Mouse (Mus musculus): ENCODE measurements at regions not wholly inside any gene's neighbourhood (a gene's known extent, or its start where the extent isn't known, plus 50 kb on each side); places are given as distances from the start of the nearest gene placed in this dataset.

GRCm38 (mm10) chr9:91823733-91824487, 368.8 kb upstream of the Plscr5 start:
- DNase-seq (ENCODE audit: low read depth, low spot score): no peak

DNA sequence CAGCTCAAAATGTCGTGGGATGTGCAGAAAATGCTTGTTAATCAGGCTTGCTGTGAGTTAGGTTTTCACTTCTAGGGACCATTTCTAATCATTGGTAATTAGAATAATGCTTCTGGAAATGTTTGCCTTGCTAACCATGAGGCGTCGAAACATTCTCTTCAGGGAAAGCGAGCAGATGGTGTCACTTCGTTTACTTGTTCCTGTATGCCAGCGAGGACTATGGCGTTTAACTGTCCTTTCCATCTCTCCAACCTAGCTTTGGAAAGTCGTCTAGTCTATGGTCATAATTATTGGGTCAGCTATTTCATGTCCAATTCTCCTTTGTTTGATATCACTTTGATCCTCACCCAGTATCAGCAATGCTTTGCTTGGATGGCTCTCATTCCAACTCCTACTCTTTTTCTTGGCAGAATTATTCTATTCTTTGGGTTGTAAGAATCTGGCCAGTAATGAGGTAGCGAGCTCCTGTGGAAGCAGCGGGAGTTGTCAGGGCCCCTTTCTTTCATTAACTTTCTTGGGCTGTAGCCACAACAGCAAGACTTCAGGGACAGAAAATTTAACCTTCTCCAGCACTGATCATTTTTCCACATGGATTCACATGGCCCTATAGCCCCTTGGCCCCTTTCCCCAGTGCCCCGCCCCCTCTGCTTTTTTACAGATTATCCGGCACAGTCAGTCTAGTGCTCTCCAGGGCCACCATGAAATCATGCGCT, 374.0 kb upstream of the Plscr5 start:
- DNase-seq (ENCODE audit: low read depth, low spot score): no peak

DNA sequence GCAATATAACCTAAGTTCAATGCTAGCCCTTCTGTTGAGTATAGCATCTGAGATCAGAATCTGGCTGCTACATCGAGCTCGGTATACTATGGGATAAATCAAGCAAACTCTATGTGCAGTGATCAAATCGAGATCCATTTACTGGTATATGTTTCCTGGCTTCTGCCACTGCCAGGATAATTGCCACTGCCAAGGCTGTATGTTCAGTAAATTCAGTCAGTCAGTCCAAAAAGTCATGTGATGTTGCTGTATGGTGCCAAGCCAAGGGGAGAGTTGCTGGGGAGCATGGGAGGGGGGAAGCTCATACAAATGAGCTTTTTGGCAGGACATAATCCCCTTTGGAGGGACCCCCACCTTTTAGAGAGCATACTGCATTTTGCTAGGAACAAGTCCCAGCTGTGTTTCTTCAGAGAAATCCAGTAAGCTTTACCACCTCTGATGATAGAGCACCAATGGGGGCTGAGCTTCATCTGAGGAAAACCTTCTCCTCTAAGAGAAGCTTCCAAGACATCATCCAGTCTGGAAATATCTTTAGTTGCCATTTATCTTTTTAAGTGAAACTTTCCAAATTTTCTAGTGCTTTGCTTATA, 389.3 kb upstream of the Plscr5 start:
- DNase-seq (ENCODE audit: low read depth, low spot score): no peak

DNA sequence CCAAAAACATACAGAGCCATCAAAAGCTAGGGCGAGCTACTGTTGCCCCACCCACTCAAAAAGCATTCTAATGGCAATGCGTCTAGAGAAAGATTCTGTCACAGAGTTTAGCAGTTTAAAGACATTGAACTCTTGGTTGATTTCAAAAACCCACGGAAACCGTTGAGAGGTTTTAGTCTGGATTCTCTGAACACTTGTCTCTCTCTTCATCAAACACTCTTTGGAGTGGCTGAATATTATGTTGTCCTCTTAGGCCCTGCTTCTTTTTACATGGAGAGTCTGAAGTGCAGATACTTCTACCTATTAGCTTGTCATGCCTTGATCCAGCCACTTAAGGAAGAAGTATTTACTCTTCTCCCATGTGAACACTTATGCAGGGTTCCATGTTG, 393.9 kb upstream of the Plscr5 start:
- DNase-seq (ENCODE audit: low read depth, low spot score): no peak

- no peak for DNase-seq (ENCODE audit: low read depth, low spot score)
These were observed 394.4 kb upstream of the Plscr5 start for GRCm38 (mm10) chr9:91798171-91798836.

GRCm38 (mm10) chr9:91796976-91797375, 395.8 kb upstream of the Plscr5 start:
- DNase-seq (ENCODE audit: low read depth, low spot score): no peak

DNA sequence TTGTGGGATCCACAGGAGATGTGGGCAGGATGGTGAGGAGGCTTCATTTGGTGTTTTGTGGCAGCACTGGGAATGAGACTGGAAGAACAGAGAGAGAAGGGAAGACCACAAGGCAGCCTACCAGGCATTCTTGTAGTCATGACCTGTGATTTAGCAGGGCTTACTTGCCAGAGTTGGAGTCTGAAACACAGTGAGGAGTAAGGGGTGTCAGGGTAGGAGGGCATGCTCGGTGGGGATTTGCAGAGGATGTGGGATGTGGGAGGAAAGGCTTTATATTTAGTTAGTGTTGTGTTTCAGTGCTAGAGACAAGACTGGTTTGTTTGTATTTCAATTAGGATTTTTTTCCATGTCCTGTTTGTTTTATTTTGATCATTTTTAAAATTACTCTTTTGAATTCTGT, 387.3 kb upstream of the Zic1 start:
- DNase-seq (ENCODE audit: low read depth, low spot score): no peak

DNA sequence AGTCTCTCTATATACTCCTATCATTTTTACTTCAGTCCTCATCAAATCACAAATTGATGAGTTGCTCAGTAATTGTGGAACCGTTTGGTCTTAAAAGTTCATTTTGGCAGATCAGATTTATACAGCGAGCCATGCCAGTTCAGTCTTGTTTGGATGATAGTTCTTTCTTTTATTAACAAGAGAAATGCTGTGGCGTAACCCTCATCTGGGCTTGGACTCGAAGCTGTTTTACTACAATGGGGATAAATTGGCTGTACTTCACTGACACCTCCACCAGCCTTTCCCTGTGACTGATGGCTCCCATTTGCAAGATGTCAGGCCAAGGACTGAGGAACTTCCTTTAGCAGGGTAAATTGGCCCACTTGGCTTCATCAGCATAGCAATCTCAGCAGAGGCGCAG, 345.5 kb upstream of the Zic1 start:
- no peak for DNase-seq (ENCODE audit: low read depth, low spot score)

DNA sequence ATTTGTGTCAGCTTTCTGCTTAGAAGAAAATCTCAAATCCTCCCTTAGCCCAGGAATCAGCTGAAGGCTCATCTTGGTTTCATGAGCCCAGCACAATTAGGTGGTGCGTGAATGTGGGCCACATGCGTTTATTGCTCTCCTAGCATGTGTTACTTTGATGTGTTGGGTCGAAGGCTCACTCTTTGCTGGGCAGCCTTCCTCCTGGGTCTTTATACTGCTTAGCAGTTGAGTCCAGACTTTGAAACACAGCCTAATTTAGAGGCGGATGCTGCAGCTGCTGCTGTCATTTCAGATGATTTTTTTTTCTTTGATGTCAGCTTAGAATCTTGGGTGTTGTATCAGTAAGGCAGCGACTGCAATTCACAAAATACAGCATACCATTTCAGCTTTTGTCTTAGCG, 315.2 kb upstream of the Zic1 start:
- DNase-seq (ENCODE audit: low read depth, low spot score): peak; percentile 7

DNA sequence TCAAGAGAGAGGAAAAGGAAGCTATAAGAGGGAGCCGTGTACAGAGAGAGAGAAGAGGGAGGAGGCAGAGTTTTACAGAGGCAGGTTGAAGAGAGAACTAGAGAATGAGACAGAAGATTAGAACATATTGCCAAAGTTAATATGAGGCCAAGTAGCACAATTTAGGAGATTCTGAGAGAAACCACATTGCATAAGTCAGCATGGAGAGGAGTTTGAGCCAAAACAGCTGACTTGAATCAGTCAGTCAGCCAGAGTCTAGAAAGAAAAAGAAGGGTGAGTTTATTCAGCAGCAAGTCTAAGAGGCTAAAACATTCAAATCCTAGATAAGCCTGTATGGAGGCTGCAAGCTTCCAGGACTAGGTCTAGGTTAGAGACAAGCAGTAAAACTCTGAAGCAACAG, 301.1 kb upstream of the Zic1 start:
- no peak for DNase-seq (ENCODE audit: low read depth, low spot score)

GRCm38 (mm10) chr9:91660089-91660488, 294.5 kb upstream of the Zic1 start:
- DNase-seq (ENCODE audit: low read depth, low spot score): no peak

DNA sequence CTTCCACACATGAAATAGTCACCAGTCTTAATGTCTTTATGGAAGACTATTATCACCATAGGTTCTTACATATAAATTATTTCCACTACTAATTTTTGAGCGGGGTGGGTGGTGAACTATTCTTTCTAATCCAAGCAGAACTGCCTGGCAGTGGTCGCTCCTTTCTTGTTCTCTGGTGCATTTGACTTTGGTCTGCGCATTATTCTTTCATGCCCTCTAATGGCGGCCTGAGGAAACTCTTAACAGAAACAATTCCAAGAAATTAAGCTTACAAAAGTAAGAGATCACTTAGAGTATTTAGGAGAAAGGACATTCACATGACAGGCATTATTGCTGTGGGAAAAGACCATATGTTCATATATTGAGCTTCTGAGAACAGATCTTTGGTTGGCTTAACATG, 288.5 kb upstream of the Zic1 start:
- DNase-seq (ENCODE audit: low read depth, low spot score): peak; percentile 5

DNA sequence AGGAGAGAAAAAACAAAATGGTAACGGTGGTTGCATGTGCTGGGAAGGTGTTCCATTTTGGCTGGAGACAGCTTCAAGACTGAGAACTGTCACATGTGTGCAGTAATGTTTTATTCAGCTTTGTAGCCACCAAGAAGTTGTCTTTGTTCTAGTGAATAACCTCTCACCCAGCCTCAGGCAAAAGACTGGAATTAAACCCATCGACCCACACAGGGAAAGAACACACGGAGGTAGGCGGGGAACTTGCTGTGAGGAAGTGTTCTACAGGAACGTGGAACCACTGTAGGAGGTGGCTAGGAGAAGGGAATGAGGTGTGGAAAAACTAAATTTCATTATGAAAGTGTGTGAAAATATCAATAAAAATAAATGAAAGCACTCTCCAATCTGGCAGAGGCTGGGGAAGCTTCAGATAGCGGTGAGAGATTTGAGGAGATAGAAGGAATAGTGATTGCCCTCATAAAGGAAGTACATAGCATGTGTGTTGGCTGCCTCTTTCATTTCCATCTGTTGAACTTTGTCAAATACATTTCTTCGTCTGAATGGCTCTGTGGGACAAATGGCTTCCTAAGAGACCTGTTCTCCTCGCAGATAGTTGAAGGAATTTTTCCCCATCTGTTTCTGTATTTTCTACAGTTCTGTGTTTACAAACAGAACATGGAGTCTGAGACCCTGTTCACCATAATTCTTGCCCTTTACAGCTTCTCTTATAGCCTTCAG, 286.9 kb upstream of the Zic1 start:
- no peak for DNase-seq (ENCODE audit: low read depth, low spot score)

DNA sequence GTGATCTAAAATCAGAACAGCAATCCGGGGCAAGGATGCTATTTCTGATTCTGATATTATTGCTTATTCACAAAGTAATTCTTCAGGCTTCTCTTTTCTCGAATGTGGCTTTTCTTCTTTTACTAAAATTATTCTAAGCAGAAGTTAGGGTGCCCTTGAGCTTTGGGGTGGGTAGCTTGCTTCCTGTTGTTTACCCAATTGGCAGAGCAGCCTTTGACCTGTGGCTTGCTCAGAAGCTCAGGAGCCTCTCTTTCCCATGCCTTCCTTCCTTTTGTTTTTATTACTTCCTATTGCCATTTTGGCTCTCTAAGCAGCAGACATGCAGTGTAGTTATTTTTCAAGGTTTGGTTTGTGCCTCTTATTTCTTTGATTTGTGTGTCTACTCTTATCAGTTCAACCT, 244.8 kb upstream of the Zic1 start:
- DNase-seq (ENCODE audit: low read depth, low spot score): no peak

GRCm38 (mm10) chr9:91609457-91610166, 244.0 kb upstream of the Zic1 start:
- DNase-seq (ENCODE audit: low read depth, low spot score): peak; percentile 17

DNA sequence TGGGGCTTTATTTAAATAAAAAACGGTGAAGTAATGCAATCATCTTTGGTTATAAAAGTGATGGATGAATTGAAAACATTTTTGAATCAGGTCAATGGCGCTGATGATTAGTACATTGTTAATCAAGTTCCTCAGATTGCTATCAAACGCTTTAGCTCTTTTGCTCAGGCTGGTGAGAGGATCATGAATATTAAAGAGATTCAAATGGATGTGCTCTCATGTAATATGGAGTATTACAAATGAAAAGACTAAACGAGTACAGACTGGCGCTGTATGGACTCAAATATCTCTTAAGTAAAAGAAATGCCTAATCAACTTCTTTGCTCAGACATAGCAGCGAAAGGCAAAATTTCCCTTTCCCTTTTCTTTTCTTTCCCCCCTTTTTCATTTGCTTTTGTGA, 236.1 kb upstream of the Zic1 start:
- DNase-seq (ENCODE audit: low read depth, low spot score): no peak

DNA sequence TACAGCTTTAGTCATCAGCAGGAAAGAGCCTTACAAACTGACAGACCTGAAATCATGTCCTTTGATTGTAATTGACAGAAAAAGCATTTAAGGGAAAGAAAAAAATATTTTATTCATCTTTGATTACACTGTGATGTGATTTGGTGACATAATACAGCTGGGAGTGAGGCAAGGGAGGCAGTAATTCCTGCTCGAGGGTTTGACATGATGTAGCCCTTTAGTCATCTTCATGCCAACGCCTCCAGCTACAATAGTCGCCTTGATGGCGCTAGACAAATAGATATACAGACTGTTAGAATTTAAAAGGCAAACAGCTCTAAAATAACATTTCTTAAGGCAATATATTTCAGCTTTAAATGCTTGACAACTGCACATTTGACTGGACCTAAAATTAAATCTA, 226.3 kb upstream of the Zic1 start:
- no peak for DNase-seq (ENCODE audit: low read depth, low spot score)

DNA sequence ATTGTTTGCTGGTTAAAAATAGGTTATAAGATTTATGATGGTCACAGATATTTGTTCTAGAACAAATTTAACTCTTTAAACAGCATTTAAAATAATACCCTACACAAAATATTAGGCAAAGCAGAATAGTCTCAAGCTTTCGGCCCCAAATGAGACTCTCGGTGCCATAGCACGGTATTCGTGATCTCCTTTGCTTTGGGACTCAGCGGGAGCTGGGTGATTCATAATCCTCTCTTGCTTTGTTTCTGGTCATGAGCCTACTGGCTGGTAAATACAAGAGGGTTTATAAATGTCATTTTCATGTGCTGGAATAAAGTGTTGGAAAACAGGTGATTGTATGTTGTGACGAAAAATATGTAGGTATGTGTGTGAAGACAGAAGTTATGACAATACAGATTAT, 223.1 kb upstream of the Zic1 start:
- DNase-seq (ENCODE audit: low read depth, low spot score): no peak

DNA sequence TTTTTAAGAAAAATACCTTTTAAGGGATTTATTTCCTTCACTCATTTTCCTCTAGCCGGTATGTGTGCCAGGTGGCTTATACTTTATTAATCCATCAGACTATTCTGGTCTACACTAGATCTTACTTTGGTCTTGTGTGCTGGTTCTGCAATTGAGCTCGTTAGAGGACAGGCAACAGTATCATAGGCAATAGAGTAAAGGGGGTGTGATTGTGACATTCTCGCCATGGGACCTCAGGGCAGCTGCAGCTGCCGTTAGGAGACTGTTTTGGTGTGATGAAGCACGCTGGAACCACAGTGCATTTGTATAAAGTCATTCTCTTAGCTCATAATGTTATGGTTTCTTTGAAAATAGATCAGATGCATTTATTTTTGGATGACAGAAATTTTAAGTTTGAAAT, 222.3 kb upstream of the Zic1 start:
- no peak for DNase-seq (ENCODE audit: low read depth, low spot score)

- DNase-seq (ENCODE audit: low read depth, low spot score): no peak
These were observed 221.7 kb upstream of the Zic1 start for GRCm38 (mm10) chr9:91587271-91587670.

- DNase-seq (ENCODE audit: low read depth, low spot score): no peak
These were observed 221.0 kb upstream of the Zic1 start for GRCm38 (mm10) chr9:91586635-91587034.

All from forelimb bud, embryonic 11.5 days (tissue).